Mouse (Mus musculus): ENCODE measurements at regions not wholly inside any gene's neighbourhood (a gene's known extent, or its start where the extent isn't known, plus 50 kb on each side); places are given as distances from the start of the nearest gene placed in this dataset.

DNA sequence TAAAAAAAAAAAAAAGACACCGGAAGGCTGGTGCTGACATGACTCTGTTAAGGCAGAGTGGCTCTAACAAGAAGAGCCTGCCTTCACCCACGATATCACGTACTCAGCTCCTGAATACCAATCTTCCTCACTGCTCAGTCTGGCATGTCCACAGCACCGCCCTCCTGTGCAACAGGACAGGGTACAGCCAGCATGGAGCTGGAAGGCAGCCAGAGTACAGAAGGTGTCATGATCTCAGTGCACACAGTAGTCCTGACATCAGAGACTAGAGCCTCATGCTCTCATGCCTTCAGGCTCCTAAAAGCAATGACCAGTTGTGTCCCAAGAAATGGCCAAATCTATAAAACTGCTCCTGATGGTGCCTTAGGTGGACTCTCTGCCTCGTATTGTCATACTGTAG is 229.7 kb upstream of the Zdhhc25 start:
- DNase-seq (ENCODE audit: low spot score) = no peak

DNA sequence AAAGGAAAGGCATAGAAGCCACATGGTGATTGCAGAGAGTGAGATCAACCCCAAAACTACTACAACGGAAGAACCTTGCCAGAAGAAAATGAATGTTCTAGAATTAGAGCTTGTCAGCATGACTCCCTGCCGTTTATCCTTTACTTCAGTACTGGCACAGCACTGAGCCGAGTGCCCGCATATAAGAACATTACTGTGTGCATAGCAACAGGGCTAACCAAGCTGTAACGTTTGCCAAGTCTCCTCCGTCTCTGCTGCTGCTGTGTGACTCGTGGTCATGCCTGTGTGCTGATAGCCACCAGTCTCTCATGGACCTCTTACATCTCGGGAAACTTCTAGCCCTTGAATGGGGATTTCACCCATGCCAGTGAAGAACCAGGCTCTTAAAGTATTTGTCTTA is 228.1 kb upstream of the Zdhhc25 start:
- no peak for DNase-seq (ENCODE audit: low spot score)

DNA sequence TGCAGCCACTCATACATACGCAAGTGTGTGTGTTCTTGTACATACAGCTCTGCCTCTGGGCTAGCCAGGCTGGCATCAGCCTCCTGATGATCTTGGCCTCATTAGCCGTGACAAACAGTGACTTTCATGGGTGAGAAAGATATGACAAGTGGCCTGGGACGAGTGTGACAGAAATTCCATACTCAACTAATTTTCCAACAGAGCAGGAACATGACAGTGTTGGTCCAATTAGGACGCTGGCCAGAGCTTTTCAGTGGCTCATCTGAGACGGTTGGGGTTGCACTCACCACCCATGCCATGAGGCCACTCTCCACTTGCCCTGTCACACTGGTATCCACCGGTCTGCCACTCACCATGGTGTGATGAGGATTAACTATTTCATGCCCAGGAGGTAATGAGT is 226.2 kb upstream of the Zdhhc25 start:
- no peak for DNase-seq (ENCODE audit: low spot score)

DNA sequence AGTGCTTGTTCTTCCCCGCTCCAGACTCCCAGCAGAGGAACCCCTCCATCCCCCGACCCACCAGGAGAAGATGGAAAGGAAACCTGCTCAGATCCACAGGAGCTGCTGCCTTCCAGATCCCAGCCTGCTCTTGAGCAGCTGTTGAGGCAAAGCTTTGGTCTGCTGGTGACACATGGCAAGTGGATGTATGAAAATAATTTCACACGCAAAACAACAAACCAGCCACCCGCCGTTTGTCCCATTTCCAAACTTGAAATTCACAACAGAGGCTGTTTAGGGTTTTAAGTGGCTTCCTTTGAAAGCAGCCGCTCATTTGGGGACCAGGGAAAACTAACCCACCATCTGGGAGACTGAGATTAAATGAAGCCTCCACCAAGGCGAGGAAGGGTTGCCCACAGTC is 220.8 kb upstream of the Zdhhc25 start:
- DNase-seq (ENCODE audit: low spot score) = no peak

DNA sequence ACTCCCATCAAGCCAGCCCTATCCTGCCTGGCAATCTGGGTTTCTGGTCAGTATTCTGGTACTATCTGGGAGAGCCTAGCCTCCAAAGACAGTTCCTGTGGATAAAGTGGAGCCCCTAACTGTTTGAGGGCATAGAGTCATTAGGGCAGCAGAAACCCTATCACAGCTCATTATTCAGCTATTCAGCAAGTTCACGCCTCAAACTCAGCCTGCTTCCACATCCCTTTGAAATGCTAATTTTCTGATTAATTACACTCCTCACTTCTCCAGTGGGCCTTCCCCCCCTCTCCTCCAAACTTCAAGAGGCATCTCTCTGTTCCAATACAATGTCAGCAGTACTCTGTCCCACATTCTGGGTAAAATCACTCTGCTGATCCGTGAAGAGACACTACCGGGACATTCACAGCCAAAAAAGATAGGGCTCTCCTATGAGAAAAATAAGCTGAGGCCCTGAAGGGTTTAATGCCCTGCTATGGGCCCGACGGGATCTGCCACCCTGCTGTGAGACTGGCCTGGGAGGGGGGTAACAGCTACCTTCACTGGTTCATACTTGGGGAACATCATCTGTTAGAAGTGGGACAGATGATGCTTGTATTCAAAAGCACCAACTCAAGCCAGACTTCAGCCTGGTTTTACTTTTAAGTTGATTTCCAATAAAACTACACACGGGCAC is 220.0 kb upstream of the Zdhhc25 start:
- DNase-seq (ENCODE audit: low spot score) = no peak

DNA sequence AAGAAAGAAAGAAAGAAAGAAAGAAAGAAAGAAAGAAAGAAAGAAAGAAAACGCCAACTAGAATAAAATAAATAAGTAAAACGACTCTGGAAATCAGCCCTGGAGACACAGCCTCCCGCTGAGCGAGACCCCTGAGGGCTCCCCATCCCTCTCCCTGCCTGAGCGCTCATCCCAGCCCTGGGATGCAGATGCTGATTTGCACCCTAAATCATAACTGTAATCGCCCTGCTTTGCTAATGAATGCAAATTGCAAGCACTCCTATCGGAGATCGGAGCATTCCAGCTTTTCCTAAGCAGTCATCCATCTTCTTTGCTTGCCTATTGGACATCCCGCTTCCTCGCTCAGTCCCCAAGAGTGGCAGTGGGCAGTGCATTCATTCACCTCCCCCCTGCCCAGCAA is 218.7 kb upstream of the Zdhhc25 start:
- no peak for DNase-seq (ENCODE audit: low spot score)

DNA sequence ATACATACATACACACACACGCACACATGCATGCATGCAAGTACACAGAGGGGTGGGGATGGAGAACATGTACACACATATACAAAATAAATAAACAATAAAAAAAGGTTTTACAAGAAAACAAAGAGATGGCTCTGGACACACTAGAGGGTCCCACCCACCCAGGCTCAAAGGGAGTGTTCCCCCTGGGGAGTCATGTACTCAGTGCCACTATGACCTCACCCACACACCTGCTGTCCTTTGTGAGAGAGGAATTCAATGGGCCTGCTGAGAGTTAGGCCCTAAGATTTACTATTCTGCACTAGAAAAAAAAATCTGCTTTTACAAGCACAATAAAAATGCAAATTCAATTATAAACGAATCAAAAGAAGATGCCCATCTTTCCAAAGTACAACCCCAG is 214.2 kb upstream of the Zdhhc25 start:
- no peak for DNase-seq (ENCODE audit: low spot score)

DNA sequence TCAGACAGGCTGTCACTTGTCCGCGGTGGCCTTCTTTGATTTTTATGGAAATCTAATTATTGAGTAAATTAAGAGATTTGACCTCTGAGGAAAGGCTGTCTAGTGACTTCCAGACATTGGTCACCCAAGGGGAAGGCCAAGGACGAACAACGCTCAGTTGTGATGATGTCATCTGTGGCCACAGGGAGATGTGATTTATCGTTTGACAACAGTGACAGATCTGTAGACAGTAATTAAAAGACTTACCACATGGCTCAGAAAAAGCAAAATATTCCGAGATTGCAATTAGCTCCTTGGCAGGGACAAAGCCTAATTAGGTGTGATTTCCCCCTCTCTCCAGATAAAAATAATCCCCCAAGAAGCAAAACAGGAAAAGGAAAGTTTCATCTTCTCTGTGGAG is 213.4 kb upstream of the Zdhhc25 start:
- DNase-seq (ENCODE audit: low spot score) = no peak

DNA sequence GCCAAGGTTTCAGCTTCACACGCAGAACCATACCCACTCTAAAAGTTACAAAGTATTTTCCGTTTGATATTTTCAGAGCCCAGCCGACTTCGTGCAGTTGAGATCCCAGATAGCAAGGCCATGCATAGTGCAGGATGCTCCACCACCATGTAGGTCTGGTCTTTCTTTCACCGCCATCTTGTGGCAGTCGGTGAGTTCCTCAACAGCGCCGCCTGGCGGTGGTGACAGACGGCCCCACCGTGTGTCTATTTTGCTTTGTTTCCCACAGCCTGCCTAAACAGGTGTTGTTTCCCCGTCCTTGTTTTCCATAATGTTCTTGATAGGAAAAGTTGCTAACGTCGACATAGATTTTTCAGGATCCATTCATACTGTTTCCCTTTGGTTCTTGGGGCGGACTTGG is 208.3 kb upstream of the Zdhhc25 start:
- DNase-seq (ENCODE audit: low spot score) = no peak

DNA sequence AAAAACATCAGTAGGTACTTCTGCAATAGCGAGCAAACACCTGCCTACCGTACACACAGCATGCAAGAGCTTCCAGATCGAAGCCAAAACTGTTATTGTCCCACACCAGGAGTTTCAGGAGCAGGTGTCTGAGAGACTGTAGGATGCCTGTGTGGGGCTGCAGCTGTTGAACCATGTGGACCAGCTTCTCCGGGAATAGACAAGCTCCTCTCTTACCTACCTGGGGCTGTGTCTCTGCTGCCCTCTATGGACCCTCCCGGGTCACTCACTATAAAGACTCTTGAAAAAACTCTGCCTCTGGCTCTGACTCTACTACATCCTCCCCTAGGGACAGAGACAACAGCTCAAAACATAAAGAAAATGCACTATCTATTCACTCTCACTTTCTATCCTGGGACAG is 201.0 kb upstream of the Zdhhc25 start:
- DNase-seq (ENCODE audit: low spot score) = no peak

DNA sequence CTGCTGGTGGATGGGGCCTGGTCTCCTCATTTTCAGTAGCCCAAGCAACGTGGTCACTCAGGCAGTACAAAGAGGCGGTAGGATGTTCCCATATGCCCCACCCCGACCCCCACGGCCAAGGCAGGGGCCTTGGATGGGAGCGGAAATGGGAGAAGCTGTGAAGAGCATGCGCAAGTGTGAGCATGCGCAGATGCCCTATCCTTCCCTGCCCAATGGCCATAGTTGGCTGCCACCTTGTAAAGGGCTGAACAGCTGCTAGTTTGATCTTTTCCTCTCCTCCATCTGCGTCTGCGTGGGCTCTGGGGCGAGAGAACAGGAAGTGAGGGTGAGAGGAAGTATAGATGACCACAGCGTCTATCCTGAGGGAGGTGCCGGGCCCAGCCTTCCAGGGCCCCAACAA is 200.1 kb upstream of the Zdhhc25 start:
- DNase-seq (ENCODE audit: low spot score) = no peak

DNA sequence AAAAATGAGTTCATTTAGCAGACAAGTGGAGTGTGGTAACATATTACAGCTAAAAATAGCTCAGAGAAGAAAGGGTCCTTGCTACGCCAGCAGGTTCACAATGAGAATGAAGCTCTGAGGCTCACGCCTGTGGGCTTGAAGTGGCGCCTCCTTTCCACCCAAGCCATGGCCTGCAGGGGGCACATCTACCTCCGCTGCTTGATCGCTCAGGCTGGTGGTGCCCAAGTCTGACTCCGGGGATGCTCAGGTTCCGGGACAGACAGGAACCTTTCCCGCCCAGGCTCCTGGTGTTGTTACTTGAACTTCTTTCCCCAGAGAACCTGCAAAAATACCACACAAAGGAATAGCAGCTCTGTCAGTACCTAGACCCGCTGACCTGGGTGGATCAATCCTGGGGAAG is 199.3 kb upstream of the Zdhhc25 start:
- no peak for DNase-seq (ENCODE audit: low spot score)

DNA sequence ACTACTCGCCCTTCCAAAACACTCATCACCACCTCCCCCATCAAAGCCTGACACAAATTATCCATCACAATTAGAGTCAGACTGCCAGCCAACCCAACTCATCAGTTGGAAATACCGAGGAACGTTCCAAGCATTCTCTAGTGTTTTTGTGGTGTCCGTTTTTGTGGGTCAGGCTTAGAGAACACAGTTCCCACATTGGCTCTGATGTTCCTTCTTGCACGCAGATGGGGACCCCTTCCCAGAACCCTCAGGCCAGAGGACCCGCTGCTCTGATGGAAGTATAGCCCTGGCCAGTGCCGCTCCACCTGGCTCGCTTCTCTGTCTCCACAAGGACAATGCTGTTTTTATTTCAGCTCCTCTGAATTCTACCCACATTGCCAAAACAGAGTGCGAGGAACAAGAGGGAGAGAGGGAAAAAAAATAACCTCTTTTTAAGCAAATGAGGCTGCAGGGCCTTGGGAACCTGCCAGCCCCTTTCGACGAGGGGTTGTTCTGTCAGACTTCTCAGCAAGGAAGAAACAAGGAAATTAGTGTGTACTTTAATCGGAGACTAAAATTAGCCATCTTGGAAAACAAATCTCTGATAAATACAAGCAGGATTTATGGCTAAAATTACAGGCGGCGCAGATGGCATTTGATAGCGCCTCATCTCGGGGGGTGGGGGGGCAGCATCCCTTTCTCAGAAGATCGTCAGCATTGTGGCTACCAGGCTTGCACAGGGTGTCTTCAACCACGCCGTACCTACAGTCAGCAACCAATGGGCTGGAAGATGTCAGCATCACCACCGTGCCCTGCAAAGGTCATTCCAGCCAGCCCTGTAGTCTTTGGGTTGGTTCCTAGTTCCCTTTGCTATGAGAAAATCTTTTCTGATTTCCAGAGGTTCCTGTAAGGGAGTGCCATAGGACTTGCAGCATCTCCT is 191.4 kb upstream of the Zdhhc25 start:
- peak; percentile 34 for DNase-seq (ENCODE audit: low spot score)

DNA sequence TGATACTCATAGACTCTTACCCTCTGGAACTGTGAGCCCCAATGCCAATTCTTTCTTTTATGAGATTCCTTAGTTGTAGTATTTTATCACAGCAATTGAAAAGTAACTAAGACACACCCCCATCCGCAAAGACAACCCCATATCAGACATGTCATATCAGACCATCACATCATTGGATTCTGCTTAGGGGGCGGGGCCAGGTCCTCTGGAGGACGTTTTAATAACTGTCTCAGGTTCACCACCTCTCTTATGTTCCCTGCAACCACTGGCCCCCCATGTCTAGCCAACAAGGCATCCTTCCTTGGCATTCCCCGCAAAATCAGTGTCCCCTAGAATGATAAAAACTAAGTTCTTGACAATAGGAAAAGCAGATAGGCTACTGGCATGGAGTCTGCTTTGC is 185.9 kb upstream of the Zdhhc25 start:
- no peak for DNase-seq (ENCODE audit: low spot score)

DNA sequence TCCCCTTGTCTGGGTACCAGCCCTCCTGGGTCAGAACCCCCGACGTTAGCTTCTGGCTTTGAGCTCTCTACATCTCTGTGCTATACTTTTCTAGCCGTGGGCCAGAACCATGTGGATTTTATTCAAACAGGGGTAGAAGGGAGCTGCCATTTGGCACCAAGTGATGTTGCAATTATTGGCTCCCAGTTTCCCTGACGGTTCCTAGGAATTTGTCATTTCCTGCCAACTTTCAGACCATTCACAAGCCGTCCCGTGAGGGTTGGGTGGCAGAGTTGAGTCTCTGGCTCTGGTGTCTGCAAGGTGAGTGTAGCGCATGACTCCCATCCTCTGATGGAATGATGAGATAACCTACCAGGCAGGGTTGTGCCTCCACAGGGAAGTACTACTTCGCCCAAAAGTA is 181.2 kb upstream of the Zdhhc25 start:
- DNase-seq (ENCODE audit: low spot score) = no peak

DNA sequence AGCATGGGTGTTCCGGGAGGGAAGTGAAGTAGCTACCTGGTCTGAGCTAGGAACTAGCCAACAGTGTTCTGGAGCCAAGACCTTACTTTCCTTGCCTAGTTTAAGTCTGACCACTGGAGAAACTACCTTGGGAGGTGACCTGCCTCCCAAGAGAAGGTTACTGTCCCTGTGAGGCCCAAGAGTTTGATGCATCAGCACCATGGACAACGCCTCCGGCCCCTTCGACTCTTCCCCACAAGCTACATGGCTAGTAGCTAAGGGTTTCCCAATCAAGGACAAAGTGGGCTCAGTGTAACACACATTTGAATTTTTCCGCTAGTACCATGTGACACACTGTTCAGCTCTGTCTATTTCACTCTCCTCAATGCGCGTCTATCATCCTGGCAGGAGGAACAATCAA is 171.7 kb upstream of the Zdhhc25 start:
- DNase-seq (ENCODE audit: low spot score) = no peak

DNA sequence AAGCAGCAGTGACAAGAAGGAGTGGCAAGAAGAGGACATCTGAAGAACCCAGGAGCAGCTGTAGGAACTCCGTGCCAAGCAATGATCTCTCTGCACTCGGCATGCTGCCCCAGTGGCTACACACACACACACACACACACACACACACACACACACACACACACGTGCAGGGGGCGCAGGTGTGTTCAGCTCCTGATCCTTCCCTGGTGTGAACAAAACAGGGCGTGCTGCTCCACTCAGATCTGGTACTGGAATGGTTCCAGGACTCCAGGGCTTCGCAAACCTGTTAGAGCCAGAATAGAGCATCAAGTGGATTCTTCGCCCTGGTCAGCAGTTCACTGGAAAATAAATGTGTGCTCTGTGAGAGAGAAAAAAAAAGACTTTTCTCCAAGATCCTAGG is 169.2 kb upstream of the Zdhhc25 start:
- DNase-seq (ENCODE audit: low spot score) = no peak

DNA sequence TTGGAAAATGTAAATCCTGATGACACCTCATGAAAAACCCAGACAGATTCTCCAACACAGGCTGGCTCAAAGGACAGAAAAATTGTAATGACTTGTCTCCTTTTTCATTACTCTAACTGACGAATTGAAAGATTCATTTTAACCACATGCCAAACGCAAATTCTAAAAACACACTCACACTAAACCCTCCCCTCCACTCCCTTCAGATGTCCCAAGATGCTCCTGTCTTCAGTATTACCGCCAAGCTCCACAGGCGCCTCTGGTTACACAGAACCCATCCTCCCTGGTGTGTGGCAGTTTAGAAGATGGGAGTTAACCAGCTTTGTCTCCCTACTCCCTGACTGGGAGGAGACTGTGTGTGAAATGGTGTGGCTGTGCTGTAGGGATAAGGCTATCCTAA is 151.8 kb upstream of the Zdhhc25 start:
- no peak for DNase-seq (ENCODE audit: low spot score)

DNA sequence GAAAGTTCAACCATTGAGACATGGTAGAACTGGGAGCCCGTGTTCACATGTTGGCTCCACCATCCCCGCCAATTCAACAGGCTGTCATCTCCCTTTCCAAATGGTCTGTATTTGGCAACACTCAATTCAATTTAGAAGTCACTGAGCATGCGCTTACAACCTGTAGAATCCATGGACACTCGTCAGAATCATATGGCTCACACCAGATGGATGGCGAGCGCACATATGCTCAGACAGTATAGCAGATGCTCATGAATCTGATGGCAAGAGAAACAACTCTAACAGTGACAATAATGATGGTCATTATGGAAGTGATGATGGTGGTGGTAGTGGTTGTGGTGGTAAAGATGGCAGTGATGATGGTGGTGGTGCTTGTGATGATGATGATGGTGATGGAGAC is 148.9 kb upstream of the Zdhhc25 start:
- no peak for DNase-seq (ENCODE audit: low spot score)

DNA sequence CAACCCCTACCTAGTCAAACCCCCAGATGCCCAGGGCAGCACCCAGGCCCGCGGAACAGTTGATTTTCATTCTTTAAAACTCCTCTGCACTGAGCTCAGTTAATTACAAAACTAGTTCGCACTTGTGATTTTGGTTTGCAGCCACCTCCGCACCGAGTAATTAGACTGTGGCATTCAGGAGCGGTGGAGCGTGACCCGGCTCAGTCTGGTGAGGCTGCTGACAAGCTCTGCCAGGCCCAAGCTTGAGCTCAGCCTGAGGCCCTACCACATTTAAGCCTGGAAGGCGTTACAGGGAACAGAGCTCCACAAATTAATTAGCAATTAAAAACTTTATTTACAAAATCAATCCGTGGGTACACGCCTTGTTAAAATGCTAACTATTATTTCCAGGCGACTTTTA is 132.0 kb upstream of the Zdhhc25 start:
- no peak for DNase-seq (ENCODE audit: low spot score)

DNA sequence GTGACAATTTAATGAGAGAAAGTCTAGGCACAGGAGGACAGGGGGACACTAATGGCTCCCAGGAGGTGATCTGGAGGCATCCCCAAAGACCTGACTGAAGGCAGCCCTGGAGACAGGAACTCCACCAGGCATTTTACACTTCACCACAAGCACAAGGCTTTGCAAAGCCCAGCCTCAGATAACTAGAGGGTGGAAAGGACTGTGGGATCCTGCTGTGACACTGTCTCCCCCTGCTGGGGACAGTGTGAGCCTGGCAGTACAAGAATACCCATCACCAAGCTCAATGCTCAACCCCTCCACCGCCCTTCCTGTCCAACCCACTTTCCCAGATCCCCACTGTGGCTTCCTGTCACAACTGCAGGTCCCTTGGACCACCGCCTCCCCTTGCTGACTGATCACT is 131.3 kb upstream of the Zdhhc25 start:
- DNase-seq (ENCODE audit: low spot score) = peak; percentile 61

DNA sequence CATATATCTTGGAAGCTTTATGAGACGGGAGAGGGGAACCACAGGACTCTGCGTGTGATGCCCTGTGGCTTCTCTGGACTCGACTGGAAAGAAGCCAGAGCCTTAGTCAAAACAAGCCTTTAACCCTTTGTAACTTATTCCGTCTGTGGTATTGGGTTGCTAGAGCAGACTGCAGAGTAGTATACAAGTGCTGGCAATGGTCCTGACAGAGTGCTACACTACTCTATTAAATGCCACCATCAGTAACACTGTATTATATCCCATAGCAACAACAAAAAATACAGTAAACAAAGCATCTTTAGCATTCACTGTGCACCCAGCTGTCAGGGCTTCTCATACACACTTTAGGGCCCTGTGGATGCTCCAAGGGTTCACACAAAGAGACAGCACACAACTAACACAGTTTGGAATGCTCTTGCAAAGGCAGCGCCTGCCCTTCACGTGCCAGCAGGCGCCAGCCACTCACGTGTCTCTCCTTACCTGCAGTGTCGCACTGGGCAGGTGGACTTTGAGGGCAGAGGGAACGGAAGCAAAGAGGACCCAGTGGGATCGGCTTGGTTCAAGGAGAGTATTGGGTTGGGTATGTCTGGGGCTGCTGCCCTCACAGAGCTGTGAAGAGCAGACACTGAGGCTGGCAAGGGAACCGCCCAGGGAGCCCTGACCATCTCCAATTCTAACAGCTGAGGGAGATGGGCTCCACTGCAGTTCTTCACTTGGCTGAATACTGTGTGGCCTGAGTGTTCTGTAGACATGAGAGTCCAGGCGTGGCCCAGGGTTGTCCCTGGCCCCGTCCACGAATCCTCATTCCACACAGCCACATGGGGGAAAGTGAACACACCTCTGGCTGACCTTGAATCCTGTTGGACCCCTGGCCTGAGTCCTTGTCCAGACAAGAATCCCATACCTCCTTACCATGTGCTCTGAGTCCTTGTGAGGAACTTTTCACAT is 130.3 kb upstream of the Zdhhc25 start:
- DNase-seq (ENCODE audit: low spot score) = no peak

All from testis, postnatal 10 days (tissue).